In genomic region chr2:35461131-35461947, GRCm38 (mm10) we compare ENCODE assay signal across 1 mouse cellular context.
TF ChIP-seq lines count a peak whose summit lies in the region.

No protein-coding gene starts in this region.

TF ChIP-seq in MEL, 35 proteins besides CTCF, POLR2A, EP300 and RAD21 (continued from another document):
- TF ChIP-seq MAX (IDR thresholded peaks at IDR 0.05; ENCODE audit: low read length) (peak; percentile 50; the same call in 1 of the 2 replicates), USF2 (IDR thresholded peaks at IDR 0.05; ENCODE audit: borderline replicate concordance in 1 of 2, insufficient read depth in 1 of 2, low read depth in 1 of 2, low read length in 2 of 2) (no peak), POLR2AphosphoS2 (IDR thresholded peaks at IDR 0.05; ENCODE audit: low read length) (peak; percentile 63; the same call in 1 of the 2 replicates), CHD2 (IDR thresholded peaks at IDR 0.05; ENCODE audit: low read length) (no peak), MAFK (IDR thresholded peaks at IDR 0.05; ENCODE audit: borderline replicate concordance, low read depth, low read length) (no peak), ETS1 (IDR thresholded peaks at IDR 0.05; ENCODE audit: low read depth, low read length) (peak; percentile 59; the same call in 1 of the 2 replicates)
TF ChIP-seq in MEL: peak in this region for 17.
